Mouse (Mus musculus) myocyte (in vitro differentiated cells): ENCODE data around the gene Adi1.

ENCODE experiments used
- CEBPB ChIP-seq: IDR thresholded peaks from 2 replicates; pipeline ENCODE4 v1.6.1; 2011; ENCODE audit warnings: mild to moderate bottlenecking, moderate library complexity; ENCODE audit not compliant: poor library complexity, insufficient read depth, severe bottlenecking
- E2F4 ChIP-seq: IDR thresholded peaks from one replicate; pipeline ENCODE4 v1.6.1; 2011; ENCODE audit warnings: mild to moderate bottlenecking, control low read depth, moderate library complexity; ENCODE audit not compliant: insufficient read depth
- MAX ChIP-seq: IDR thresholded peaks from one replicate; pipeline ENCODE4 v1.6.1; 2011; ENCODE audit warnings: low read depth, mild to moderate bottlenecking, control low read depth
- MYOD1 ChIP-seq, 3 experiments: IDR thresholded peaks; one replicate each; pipeline ENCODE4 v1.6.1; 2011; ENCODE audit warnings: control low read depth in 2 of 3, low read depth in 2 of 3, mild to moderate bottlenecking in 2 of 3, moderate library complexity in 1 of 3; ENCODE audit not compliant: insufficient read length in 2 of 3, control insufficient read depth in 1 of 3
- POLR2A ChIP-seq: IDR thresholded peaks from one replicate; pipeline ENCODE4 v1.6.1; 2011; ENCODE audit warnings: low read depth, mild to moderate bottlenecking, control low read depth, moderate library complexity; ENCODE audit not compliant: insufficient read length
- POLR2AphosphoS2 ChIP-seq: IDR thresholded peaks from one replicate; pipeline ENCODE4 v1.6.1; 2011; ENCODE audit warnings: low read depth, control low read depth; ENCODE audit not compliant: insufficient read length
- REST ChIP-seq: IDR thresholded peaks from one replicate; pipeline ENCODE4 v1.6.1; 2011; ENCODE audit warnings: mild to moderate bottlenecking, control low read depth, moderate library complexity; ENCODE audit not compliant: insufficient read depth, insufficient read length
- TCF12 ChIP-seq: IDR thresholded peaks from one replicate; pipeline ENCODE4 v1.6.1; 2011; ENCODE audit warnings: mild to moderate bottlenecking, control low read depth; ENCODE audit not compliant: poor library complexity, insufficient read depth, severe bottlenecking
- TCF3 ChIP-seq: IDR thresholded peaks from one replicate; pipeline ENCODE4 v1.6.1; 2011; ENCODE audit warnings: low read depth, control low read depth; ENCODE audit not compliant: insufficient read length
- USF1 ChIP-seq: IDR thresholded peaks from one replicate; pipeline ENCODE4 v1.6.1; 2011; ENCODE audit warnings: low read depth, mild to moderate bottlenecking, control low read depth, moderate library complexity

- TF ChIP-seq TCF12 (no peak), CEBPB (no peak), POLR2A (no peak), MAX (no peak), POLR2AphosphoS2 (no peak), MYOD1 (IDR thresholded peaks at IDR 0.05; ENCODE audit: control insufficient read depth in 1 of 3, insufficient read length in 2 of 3, low read depth in 2 of 3) (no peak), E2F4 (no peak), TCF3 (no peak), USF1 (no peak), REST (no peak)
Observed at GRCm38 (mm10) chr12:28701302-28701701, 26.3 kb downstream of the Adi1 start.
